Mouse (Mus musculus) erythroblast, embryonic 14.5 days (primary cell): ENCODE data around the gene Slc12a9.

Experiments
- GATA1 ChIP-seq: IDR thresholded peaks from 2 replicates; pipeline ENCODE4 v1.6.1; 2012; ENCODE audit warnings: low read length, inconsistent platforms, mixed read lengths
- TAL1 ChIP-seq: IDR thresholded peaks from 3 replicates; pipeline ENCODE4 v1.6.1; 2012; ENCODE audit warnings: low read length, inconsistent platforms, mixed read lengths

DNA sequence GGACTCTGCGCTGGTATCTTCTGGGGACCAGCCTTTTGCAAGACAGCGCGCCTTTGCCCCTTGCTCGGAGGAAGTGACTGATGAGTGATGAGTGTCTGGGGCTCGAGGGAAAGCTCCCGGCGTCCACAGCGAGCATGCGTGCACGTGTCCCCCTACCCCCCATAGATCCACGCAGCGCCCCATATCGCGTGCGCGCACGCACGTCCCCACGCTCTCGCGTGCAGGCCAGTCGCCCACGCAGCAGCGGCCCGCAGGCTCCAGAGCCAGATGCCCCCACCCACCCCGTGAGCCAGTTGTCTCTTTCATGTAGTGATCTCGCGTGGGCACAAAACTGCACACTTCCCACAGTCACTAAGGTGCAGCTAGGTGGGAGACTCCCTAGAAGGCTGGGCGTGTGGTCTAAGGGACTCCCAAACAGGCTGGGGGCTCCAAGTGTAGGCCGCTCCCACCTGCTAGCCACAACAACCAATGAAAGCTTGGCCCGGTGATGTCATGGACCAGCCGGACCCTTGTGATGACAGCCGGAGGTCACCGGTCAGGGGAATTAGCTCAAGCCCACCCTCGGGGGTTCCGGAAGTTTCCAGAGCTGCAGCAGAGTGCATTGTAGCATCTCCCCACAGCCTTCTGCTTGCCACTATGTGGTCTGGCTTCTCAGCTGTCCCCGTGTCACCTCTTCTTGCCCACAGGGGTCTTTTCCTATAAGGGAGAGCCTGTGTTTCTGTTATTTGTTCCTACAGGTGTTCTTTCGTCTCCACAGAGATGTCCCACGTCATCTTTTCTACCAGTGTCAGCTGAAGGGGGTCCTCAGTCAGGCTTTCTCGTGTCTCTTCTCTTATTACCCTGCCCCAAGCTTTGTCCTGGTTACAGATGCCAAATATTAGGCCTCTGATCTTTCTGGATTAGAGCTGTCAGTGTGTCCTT is 46.1 kb downstream of the Slc12a9 start, which contains the start of gene Ache:
- TF ChIP-seq GATA1 (no peak), TAL1 (no peak)
